Mouse (Mus musculus) 3134 (cell line): ENCODE results near the gene Selenok.

Experiments
- DNase-seq: peaks from one replicate; pipeline ENCODE4 v3.0.0-alpha.2; 2011; ENCODE audit warnings: low spot score; ENCODE audit not compliant: insufficient read length; ENCODE audit errors: extremely low read depth

Gene Selenok

DNA sequence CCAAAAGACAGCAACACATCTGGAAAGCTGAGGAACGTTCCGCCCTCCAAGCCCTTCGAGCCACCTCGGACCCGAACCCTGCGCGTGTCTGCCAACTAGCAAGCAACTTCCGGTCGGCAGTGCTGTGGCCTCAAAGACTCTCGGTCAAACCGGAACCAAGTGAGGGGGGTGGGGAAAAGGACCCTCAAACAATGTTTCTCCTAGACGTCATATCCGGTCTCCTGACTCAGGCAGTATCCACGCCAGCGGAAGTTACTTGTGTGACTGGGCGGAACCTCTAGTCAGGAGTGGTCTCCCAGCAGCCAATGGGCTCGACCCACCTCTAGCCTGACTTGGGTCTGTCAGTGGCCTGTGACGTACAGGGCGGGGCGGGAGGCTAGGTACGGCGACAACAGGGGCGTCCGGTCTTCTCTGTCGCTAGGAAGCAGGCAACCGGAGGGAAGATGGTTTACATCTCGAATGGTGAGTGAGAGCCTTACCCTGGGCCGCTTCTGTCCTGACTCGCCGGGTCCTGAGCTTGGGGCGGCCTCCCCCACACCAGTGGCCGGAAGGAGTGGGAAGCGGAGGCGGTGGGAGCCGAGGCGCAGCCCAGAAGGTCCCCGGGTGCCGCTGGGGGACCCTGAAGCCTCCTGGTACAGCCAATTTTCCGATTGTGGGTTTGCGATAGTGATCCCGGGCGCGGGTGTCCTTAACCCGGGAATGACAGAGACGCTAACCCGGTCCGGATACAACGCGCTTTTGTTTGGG, at the start of gene Selenok:
Gene Selenok (plus strand): TSS at position 234 of the 747 bp plus-strand sequence.
- DNase-seq: peak; percentile 90

DNA sequence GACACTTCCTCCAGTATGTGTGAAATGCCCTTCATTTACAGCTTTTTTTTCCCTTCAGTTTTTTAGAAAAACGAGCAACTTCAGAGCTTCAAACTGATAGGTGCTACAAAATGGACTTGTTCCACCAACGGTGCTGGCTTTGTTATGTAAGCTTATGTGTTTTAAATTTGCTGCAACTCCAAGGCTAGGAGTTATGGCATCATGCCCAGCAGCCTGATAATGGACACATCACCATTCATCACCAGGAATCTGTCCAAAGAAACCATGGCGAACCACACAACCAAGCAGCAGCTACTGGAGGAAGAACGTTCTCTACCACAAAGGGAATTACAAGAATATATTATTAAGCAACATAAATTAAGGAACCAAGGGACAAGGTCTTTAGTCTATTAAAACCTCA, 39.1 kb upstream of the Selenok start:
- no peak for DNase-seq

DNA sequence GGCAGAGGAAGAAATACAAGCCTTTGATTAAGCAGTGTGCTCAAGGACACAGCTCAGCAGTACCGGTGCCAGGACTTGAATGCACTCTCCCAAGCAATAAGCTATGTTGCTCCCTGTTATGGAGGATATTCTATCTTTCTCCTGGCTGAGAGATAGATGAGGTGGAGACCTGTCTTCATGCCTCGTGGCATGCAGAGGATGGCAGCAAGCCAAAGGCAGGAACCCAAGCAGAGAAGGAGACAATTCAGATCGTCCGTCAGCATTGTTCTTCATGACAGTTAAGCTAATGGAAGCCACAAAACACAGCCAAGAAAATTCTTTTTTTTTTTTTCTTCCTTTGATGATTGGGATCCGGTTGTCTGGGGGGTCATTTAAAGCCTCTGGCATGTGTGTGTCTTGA, 32.6 kb upstream of the Selenok start:
- DNase-seq: no peak

DNA sequence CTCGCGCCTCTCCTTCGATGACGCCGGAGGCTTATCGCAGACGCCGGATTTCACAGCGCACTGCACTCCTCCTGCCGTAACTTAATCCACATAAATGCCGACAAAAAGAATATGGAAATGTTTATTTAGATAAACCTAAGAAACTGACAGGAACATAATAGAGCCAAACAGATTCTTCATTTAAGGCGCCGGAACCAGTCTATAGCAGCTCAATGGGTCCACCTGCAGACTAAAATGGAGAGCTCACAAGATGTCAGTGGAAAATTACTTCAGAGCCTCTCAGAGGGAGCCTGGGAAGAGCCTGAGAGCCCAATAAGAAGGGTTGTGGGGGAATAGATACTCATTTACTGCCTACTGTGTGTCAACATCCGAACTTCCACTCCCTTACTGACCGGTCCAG, 30.6 kb upstream of the Selenok start:
- no peak for DNase-seq

DNA sequence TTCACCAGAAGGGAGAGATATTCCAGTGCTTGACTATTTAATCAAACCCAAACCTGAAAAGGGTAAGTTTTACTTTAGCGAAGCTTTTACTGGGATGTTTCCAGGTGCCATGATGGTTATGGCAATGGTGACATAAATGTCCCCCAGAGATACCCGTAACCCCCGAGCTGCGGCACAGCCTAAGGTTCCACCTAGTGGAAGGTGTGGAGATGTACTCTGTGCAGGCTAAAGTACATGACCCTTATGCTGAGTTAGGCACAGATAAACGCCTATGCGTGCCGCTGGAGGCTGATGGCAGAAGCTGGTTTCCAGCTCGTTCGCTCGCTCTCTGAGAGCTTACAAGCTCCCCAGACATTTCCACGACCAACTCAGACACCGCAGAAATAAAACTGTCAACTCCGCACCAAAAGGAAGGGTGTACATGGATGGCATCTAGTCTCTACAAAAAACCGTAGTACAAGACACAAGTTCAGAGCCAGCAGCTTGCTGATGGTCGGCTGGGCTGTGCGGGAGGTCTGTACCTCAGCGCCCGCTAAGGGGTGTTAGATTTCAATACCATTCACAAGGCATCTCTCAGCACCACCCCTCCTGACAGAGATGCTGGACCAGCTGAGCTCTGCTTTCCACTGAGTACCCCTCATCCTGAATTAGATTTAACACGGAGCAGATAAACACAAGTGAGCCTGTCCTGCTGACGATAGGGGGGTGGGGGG, 28.4 kb upstream of the Selenok start:
- DNase-seq: no peak

DNA sequence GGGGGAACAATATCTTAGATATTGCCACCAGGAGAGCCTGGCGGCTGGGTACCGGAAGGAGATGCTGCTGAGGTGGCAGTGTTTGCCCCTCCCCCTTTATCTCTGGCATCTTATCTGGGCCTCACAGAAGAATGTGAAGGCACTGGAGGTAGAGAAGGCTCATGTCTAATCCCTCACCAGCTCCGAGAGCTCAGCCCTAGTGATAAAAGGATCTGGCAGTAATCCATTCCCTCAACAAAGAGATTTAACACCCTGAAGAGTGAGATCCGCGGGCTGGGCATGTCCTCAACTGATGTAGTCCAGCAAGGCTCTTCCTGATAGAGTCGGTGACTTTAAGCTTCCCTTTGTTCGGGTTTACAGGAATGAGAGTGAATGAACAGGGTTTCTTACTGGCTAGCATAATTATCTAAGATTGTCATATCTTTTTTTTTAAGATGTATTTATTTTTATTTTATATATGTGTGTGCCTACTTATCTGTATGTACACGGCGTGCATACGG, 27.7 kb upstream of the Selenok start:
- no peak for DNase-seq

DNA sequence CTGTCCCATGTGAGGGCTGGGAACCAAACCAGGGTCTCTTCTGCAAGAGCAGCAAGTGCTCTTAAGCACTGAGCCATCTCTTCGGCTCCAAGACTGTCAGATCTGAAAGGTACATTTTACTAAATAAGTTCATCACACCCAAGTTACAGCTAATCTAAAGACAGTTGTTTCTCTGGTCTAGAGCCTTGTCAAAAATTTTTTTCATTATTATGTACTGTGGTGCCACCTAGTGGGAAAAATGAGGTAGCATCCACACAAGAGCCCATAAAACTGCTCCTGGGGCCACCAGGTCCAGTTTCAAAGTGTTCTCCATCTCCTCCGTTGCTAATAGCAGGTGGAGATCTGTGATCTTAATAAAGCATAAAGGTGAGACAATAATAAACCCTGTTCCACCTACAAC, 27.2 kb upstream of the Selenok start:
- no peak for DNase-seq

DNA sequence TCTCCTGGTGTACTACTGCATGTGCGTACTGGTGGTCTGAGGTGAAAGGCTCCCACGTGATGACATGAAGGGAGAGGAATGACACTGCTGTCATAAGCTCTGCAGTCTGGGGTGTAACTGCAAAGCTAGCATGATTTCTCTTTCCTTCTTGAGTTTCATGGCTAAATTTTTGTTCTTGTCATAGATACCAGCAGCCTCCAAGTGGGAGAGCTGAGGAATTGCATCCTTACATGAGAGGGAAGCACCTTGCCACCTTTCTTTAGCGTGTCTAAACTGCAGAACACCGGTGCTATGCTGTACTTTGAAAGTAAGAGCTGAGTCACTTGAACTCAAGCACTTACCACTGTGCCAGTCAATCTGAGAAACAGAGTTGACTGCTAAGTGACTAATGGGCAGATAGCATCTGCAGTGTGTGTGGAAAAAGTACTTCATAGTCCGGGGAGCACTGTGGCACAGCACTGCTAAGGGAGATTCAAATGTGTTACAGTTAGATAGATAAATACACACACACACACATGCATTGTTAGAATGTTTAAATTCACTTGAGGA, 21.3 kb upstream of the Selenok start:
- no peak for DNase-seq

DNA sequence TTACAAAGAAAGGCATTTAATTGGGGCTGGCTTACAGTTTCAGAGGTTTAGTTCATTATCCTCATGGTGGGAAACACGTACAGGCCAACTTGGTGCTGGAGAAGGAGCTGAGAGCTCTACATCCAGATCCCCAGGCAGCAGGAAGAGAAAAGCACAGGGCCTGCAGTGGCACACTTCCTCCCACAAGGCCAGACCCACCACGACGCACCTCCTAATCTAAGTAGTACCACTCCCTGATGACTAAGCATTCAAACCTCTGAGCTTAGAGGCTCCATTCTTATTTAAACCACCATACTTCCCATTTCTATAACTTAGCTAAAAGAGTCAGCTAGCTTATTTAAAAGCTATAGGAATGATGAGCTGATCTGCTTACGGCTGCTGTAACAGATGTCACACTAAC, 17.3 kb upstream of the Selenok start:
- DNase-seq: no peak

DNA sequence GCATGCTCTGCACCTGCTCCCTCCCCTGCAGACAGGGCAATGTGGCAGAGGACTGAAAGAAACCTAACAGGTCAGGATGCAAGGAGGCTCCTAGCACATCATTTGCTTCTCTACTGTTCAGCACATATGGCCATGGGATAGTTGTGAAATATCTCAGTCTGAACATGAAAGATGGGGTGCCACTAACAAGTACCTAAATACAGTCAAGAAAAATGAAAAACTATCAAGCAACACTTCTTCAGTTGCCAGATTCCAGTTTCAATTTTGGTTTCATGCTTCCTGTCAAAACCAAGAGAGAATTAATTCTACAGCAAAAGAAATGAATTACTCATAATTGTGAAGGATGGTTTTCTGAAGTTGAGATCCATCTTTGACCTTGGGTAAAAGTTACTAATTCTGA, 10.7 kb upstream of the Selenok start:
- DNase-seq: no peak

DNA sequence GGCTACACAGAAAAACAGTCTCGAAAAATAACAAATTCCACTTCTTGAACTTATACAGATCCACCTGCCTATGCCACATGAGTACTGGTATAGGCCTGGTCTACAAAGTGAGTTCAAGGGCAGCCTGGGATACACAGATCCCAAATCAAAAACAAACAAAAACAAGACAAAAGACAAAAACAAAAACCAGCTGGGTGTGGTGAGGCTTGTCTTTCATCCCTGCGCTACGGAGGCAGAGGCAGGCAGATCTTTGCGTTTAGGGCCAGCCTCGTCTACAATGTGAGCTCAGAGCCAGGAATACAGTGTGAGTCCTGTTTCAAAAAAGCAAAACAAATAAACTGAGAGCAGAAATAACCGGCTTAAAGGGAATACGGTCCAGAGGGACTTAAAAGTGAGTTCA, 497 bp upstream of the Selenok start:
- no peak for DNase-seq

DNA sequence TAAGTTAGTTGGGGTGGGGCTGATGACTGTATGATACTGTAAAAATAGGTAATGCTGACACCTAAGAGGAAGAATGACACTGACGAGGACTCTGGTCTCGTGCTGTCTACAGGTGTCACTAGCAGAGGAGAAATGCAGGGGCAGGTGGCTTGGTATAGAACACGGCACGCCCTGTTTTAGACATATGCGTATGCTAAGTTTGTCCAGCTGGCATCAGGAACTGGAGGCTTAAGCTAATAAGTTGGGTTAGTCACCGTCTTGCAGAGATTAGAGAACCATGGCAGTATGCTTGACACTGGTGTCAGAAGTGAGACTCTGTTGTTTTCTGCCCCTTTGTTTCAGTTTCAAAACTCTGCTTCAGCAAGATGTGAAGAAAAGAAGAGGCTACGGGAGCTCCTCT, 3.3 kb downstream of the Selenok start:
- DNase-seq: no peak

DNA sequence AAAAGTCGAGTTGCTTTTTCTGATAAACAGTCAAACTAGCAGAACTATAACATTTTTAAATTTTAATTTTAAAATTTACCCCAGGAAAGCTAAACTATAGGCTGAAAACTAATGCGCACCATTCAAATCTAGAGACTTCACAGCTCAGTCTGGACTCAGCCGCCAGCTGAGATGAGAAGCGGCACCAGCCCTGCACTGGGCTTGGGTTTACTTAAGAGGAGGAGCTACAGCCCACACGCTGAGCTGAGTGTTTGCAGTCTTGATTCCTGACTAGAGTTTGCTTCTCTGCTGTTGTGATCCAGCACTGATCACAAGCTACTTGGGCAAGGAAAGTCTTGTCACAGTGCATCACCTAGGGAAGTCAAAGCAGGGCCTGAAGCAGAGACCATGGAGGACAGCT, 3.9 kb downstream of the Selenok start:
- DNase-seq: no peak

DNA sequence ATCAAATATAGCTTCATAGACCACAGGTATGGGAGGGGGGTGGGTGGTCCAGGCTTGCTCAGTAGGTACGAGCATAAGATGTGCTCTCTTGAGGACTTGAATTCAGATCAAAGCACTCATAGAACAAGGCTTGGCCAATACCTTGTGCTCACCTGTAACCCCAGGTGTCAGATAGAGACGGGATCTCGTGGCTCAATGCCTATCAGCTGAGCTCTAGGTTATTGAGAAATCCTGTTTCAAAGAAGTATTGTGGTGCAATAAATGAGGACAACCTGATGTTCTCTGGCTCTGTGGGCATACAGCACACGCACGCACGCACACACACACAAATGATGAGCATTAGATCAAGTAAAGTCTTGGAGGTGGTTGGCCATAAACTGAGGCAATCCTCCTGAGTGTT, 8.8 kb downstream of the Selenok start:
- DNase-seq: no peak

DNA sequence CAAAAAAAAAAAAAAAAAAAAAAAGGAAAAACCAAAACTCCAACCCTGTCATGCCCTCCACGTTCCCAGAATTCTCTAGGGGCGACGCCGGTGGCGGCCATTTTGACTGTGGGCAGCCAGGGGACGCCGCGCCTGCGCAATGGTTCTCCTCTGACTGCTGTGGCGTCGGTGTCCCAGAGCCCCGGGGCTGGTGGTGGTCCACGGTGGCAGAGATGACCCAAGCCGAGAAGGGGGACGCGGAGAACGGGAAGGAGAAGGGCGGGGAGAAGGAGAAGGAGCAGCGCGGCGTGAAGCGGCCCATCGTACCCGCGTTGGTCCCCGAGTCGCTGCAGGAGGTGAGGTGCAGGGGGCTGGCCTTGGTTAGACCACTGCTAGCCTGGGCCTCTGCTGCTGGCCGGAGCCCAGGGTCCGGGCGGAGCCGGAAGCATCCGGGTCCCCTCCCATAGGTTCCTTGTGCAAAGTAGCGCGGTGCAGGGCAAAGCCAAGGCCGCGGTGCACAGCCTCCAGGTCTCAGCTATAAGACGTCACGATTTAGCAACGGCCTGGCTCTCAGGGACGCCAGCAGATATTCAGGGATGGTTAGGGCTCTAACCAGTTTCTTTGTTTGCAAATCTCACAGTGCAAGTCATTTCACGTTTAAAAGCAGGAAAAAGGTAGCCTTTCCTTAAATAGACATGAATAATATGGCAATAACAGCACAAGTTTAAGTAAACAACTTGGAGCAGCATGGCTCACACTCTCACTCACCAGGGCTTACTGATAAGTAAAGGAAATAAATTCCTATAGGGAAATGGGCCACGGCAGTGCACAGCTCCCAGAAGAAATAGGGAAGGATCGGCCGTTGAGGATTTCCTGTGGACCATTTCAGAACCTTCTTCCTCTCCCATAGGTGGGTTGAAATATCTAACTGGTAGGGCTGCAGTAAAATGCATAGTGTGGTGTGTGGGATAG, 10.4 kb downstream of the Selenok start, which contains the start of gene Actr8:
Gene Actr8 (plus strand): TSS at position 84 of the 951 bp plus-strand sequence.
- peak; percentile 98 for DNase-seq

DNA sequence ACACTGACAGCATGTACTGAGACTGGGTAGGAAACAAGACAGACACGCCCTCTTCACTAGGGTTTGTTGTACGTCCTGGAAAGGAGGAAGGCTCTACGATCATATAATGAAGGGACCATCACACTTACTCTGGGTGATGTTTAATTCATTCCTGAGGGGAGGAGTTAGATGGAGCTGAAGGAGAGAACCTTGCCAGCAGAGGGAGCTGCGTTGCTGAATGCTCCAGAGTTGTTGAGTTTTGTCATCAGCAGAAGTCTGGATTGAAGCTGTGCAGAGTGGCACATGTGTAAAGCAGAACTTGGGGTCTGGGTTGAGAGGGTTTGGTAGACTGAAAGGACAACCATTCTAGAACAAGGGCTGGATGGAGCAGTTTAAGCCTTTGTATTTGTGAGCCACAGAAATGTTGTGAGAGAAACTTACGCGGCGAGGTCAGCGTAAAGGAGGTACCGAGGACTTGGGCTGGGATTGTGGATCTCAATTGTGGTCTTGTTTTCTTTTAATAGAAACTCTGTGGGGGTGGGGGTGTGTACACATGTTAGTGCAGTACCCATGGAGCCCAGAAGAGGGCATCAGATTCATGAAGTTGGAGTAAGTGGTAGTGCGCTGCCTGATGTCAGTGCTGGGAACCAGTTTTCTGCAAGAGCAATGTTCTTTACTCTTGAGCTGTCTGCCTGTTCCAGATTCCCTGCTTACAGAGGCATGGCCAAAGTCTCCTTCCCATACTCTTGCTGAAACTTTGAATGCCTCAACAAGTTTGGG, 12.5 kb downstream of the Selenok start:
- DNase-seq: no peak

DNA sequence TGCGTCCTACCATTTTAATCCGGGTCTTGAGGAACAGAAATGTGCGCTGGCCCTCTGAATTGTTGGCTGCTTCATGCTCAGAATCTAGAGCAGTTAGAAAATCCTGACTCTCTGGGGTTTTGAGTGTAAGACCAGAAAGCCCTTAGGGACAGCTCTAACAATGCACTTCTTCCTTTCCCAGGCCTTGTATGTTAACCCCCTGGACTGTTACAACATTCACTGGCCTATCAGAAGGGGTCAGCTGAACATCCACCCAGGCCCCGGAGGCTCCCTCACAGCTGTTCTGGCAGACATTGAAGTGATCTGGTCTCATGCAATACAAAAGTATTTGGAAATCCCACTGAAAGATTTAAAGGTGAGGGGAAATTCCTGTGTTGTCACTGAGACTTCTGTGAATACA, 18.0 kb downstream of the Selenok start:
- DNase-seq: no peak

DNA sequence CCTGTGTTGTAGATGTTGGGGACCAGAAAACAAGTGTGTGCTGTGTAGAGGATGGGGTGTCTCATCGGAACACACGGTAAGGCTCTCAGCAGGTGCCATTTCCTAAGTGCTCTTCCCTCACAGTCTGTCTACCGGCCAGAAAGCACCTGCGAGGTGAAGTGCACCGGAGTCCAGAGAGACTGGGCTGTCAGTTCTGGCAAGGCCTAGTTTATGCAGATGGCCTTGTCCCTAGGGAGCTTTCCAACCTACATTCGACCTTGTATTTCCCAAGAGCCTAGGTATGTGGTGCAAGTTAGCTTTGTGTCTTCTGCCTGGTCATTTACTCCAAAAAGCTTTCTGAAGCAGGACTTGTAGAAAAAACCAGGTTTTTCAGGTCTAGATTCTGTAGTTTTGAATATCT, 19.2 kb downstream of the Selenok start:
- DNase-seq: no peak

DNA sequence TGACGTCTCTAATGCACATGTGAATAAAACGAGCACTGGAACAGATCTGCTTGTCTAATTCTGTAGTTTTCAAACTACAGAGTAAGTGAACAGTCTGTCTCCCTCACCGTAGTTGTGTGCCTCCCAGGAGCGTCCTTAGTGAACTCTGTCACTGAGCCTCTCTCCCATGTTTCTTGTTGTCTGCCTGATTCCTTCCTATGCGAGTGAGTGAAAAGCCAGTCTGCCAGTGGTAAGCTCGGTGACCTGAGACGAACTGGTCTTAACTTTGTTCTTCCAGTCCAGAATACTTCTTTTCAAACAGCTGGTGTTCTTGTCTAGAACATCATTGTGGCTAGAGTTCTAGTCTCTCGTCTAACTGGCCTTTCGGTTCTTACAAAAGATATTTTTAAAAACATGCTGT, 19.6 kb downstream of the Selenok start:
- DNase-seq: no peak

DNA sequence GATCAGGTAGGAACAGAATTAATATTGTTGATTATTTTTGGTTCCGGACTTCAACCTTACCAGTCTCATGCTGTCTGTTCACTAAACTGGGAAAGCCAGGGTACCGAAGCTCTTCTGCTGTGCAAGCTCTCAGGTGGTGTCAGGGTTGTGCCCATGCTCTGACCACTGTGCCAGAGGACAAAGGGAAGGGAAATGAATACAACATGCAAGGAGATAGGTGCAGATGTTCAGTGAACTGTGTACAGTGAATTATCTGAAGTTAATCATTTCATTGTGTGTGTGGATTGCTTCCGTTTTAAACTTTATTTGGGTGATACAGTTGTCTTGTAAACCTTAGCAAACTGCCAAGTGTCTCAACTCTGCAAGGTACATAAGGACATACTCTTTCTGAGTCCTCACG, 20.2 kb downstream of the Selenok start:
- no peak for DNase-seq
